Mouse (Mus musculus): ENCODE data around the gene Dclk2.

DNA sequence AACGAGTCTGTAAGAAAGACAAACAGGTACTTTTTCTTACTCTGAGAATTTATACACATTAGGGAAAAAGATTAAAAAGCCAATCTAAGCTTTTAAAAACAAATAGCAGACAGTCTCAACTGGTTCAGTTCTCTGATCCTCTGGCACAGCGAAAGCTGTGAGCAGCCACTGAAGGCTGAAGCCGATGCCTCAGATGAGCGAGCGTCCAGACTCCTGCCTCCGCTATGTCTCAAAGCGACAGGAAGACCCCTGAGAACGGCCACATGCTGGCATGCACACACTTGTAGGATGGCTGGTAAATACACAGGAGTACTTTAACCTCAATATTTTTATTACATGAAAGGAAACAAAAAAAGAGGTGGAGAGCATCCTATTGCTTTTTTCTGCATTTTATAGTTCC lies 160.8 kb downstream of the Dclk2 start:
- no peak for TF ChIP-seq CTCF (IDR thresholded peaks at IDR 0.05; ENCODE audit: extremely low read depth, insufficient read depth, low read length)
- TF ChIP-seq POLR2A (IDR thresholded peaks at IDR 0.05; ENCODE audit: extremely low read depth, insufficient read depth, low read length), result no peak

All from cortical plate, adult 2 months (tissue).